Mouse (Mus musculus): ENCODE measurements around the gene Eif4g1.

- TF ChIP-seq CTCF (IDR thresholded peaks at IDR 0.05; ENCODE audit: low read depth, low read length) (no peak), GATA2 (IDR thresholded peaks at IDR 0.05; ENCODE audit: borderline replicate concordance, low read depth, low read length) (no peak), TAL1 (conservative IDR thresholded peaks at IDR 0.05; ENCODE audit: low read depth, low read length) (no peak)
Observed at GRCm38 (mm10) chr16:20700036-20700435, 31.9 kb downstream of the Eif4g1 start.
